Mouse (Mus musculus): ENCODE measurements around the gene Spsb1. TPM values are rescaled to one million over a fixed set of nuclear protein-coding genes. Genes with fewer than 3 reads are reported as not detected.
A peak's percentile ranks its signal among the peaks of the same experiment; 100 is the strongest.

Gene Spsb1
- polyA plus RNA-seq, 1 experiment = 3.0 TPM

DNA sequence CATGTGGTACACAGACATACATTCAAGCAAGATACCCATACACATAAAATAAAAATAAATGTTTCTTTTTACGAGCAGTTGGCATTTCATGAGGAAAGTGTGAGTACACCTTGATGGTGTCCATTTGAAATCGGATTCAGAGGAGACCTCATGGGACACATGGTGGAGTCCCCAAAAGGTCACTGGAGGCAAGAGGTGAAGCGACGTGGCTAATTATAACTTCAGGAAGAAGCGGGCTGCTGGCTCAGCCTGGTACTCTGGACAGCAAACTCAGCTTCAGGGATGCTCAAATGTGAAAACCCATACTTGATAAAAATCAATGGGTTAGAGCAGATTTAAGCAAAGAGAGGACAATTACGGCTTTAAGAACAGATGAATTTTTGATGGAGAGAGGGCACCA, 33.5 kb upstream of the Spsb1 start:
- Histone ChIP-seq H3K79me3 (ENCODE audit: low read depth) (no peaks in the 10 kb centered on the region), H3K4me3 (ENCODE audit: insufficient read depth, poor library complexity, severe bottlenecking) (no peak overlapping the region), H3K79me2 (ENCODE audit: control insufficient read depth, insufficient read depth) (no peaks in the 10 kb centered on the region), H3ac (ENCODE audit: control insufficient read depth, insufficient read length, low read depth) (no peak overlapping the region), H3K27me3 (ENCODE audit: control insufficient read depth, insufficient read depth, insufficient read length) (no peaks in the 10 kb centered on the region), H3K36me3 (ENCODE audit: control insufficient read depth, insufficient read depth) (peaks cover 1% of the 10 kb centered on the region)
- TF ChIP-seq USF1 (IDR thresholded peaks at IDR 0.05; ENCODE audit: low read depth) = no peak
- no peak for TF ChIP-seq MYOG (IDR thresholded peaks at IDR 0.05; ENCODE audit: control insufficient read depth, extremely low read depth, insufficient read length)
- TF ChIP-seq CTCF (IDR thresholded peaks at IDR 0.05; ENCODE audit: control insufficient read depth, insufficient read depth, insufficient read length) = no peak
- no peak for TF ChIP-seq CEBPB (IDR thresholded peaks at IDR 0.05; ENCODE audit: low read depth)
- TF ChIP-seq FOSL1 (IDR thresholded peaks at IDR 0.05; ENCODE audit: insufficient read depth, low read length, poor library complexity, severe bottlenecking) = no peak
- TF ChIP-seq MAX (IDR thresholded peaks at IDR 0.05) = no peak

DNA sequence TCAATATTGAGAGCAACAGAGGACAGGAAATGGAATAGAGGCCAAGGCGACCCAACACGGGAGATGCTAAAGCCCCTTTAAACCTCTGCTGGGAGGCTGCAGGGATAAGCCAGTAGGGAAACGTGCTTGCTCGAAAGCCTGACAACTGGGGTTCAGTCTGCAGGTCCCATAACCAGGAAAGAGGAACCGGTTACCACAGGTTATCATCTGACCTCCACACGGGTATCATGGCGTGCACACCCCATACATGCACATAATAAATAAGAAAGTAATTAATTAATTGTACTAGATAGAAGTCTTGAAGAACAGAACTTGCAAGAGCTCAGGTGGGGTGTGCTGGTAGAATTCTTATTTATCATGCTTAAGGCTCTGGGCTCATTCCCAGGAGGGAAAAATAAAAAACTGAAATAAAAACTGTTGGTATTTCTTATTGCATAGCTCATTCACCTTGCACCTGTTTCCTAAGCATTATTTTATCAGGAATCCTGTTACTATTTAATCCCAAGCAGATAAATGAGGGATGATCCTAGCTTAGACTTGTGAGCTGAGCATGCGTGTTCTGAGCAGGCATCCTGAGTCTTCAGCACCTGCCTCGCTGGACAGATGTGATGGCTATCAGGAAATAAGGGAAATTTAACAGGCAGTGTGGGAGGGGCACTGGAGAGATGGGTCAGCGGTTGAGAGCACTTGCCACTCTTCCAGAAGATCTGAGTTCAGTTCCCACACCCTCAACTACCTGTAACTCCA, 32.0 kb upstream of the Spsb1 start:
- H3K4me3 ChIP-seq (ENCODE audit: insufficient read depth, poor library complexity, severe bottlenecking) = no peak overlapping the region
- H3K36me3 ChIP-seq (ENCODE audit: control insufficient read depth, insufficient read depth) = peaks cover 3% of the 10 kb centered on the region
- H3ac ChIP-seq (ENCODE audit: control insufficient read depth, insufficient read length, low read depth) = no peak overlapping the region
- no peaks in the 10 kb centered on the region for H3K79me2 ChIP-seq (ENCODE audit: control insufficient read depth, insufficient read depth)
- no peaks in the 10 kb centered on the region for H3K27me3 ChIP-seq (ENCODE audit: control insufficient read depth, insufficient read depth, insufficient read length)
- TF ChIP-seq MAX (IDR thresholded peaks at IDR 0.05) = no peak
- no peaks in the 10 kb centered on the region for H3K79me3 ChIP-seq (ENCODE audit: low read depth)

GRCm38 (mm10) chr4:149983921-149984645, 29.2 kb upstream of the Spsb1 start:
- peaks cover 12% of the 10 kb centered on the region for H3K36me3 ChIP-seq (ENCODE audit: control insufficient read depth, insufficient read depth)
- H3K27me3 ChIP-seq (ENCODE audit: control insufficient read depth, insufficient read depth, insufficient read length) = no peaks in the 10 kb centered on the region
- H3K79me3 ChIP-seq (ENCODE audit: low read depth) = no peaks in the 10 kb centered on the region
- no peak overlapping the region for H3ac ChIP-seq (ENCODE audit: control insufficient read depth, insufficient read length, low read depth)
- TF ChIP-seq CEBPB (IDR thresholded peaks at IDR 0.05; ENCODE audit: low read depth) (no peak), MYOG (IDR thresholded peaks at IDR 0.05; ENCODE audit: control insufficient read depth, extremely low read depth, insufficient read length) (no peak), FOSL1 (IDR thresholded peaks at IDR 0.05; ENCODE audit: insufficient read depth, low read length, poor library complexity, severe bottlenecking) (no peak), MYOD1 (IDR thresholded peaks at IDR 0.05; ENCODE audit: control insufficient read depth, insufficient read length, low read depth) (no peak), USF1 (IDR thresholded peaks at IDR 0.05; ENCODE audit: low read depth) (no peak), MAX (IDR thresholded peaks at IDR 0.05) (no peak), CTCF (IDR thresholded peaks at IDR 0.05; ENCODE audit: control insufficient read depth, insufficient read depth, insufficient read length) (no peak)
- no peak overlapping the region for H3K4me3 ChIP-seq (ENCODE audit: insufficient read depth, poor library complexity, severe bottlenecking)
- no peaks in the 10 kb centered on the region for H3K79me2 ChIP-seq (ENCODE audit: control insufficient read depth, insufficient read depth)

DNA sequence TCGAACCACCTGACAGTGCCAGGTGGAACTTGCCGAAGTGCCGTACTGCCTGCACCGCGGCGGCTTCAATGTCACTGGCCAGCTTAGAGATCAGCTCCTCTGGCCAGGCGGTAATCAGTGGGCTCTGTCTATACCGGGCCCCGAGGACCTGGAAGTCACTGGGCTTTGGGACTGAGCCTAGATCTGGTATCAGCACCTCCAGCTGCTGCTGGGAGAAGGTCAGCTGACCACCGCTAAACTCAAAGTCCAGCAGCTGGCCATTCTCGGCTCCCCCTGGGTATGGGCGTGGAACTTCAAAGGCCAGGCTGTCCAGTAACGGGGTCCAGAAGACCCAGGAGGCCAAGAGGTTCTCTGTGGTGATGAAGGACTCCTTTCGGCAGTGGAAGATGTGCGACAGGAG, 27.3 kb upstream of the Spsb1 start:
- Histone ChIP-seq H3K4me3 (ENCODE audit: insufficient read depth, poor library complexity, severe bottlenecking) (no peak overlapping the region), H3K79me2 (ENCODE audit: control insufficient read depth, insufficient read depth) (no peaks in the 10 kb centered on the region), H3K36me3 (ENCODE audit: control insufficient read depth, insufficient read depth) (peaks cover 12% of the 10 kb centered on the region), H3K79me3 (ENCODE audit: low read depth) (no peaks in the 10 kb centered on the region), H3K27me3 (ENCODE audit: control insufficient read depth, insufficient read depth, insufficient read length) (no peaks in the 10 kb centered on the region), H3ac (ENCODE audit: control insufficient read depth, insufficient read length, low read depth) (no peak overlapping the region)
- TF ChIP-seq MAX (IDR thresholded peaks at IDR 0.05) = no peak

DNA sequence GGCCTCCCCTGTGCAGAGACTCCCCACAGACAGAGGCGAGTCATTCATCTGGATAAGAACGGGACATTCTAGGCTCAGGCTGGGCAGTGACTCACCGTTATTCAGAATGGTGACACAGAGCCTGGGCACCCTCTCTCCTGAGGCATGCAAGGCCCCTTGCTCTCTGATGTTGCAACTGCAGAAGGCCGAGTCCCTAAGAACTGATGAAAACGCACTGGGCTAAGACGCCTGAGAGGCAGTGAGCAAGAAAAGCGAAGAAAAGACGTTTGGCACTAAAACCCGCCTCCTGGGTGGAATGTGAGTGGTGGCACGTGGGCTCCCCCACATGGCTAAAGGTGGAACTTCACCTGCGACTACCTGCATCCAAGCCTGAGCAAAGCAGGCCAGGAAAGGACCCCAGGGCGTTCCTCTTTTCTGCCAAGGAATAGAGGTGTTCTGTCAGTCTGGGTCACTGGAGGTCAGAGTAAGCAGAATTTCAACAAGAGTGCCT, 25.0 kb upstream of the Spsb1 start:
- Histone ChIP-seq H3K27me3 (ENCODE audit: control insufficient read depth, insufficient read depth, insufficient read length) (no peaks in the 10 kb centered on the region), H3K79me2 (ENCODE audit: control insufficient read depth, insufficient read depth) (no peaks in the 10 kb centered on the region), H3ac (ENCODE audit: control insufficient read depth, insufficient read length, low read depth) (no peak overlapping the region), H3K36me3 (ENCODE audit: control insufficient read depth, insufficient read depth) (peaks cover 12% of the 10 kb centered on the region), H3K79me3 (ENCODE audit: low read depth) (no peaks in the 10 kb centered on the region), H3K4me3 (ENCODE audit: insufficient read depth, poor library complexity, severe bottlenecking) (no peak overlapping the region)
- TF ChIP-seq CTCF (IDR thresholded peaks at IDR 0.05; ENCODE audit: control insufficient read depth, insufficient read depth, insufficient read length) (peak; percentile 70), FOSL1 (IDR thresholded peaks at IDR 0.05; ENCODE audit: insufficient read depth, low read length, poor library complexity, severe bottlenecking) (peak; percentile 86), CEBPB (IDR thresholded peaks at IDR 0.05; ENCODE audit: low read depth) (peak; percentile 98), MYOG (IDR thresholded peaks at IDR 0.05; ENCODE audit: control insufficient read depth, extremely low read depth, insufficient read length) (no peak), USF1 (IDR thresholded peaks at IDR 0.05; ENCODE audit: low read depth) (peak; percentile 61), MYOD1 (IDR thresholded peaks at IDR 0.05; ENCODE audit: control insufficient read depth, insufficient read length, low read depth) (no peak), MAX (IDR thresholded peaks at IDR 0.05) (peak; percentile 85)

- no peaks in the 10 kb centered on the region for H3K79me3 ChIP-seq (ENCODE audit: low read depth)
- H3K4me3 ChIP-seq (ENCODE audit: insufficient read depth, poor library complexity, severe bottlenecking) = no peak overlapping the region
- TF ChIP-seq MYOG (IDR thresholded peaks at IDR 0.05; ENCODE audit: control insufficient read depth, extremely low read depth, insufficient read length) = no peak
- no peak for TF ChIP-seq MYOD1 (IDR thresholded peaks at IDR 0.05; ENCODE audit: control insufficient read depth, insufficient read length, low read depth)
- no peak for TF ChIP-seq MAX (IDR thresholded peaks at IDR 0.05)
- no peak for TF ChIP-seq FOSL1 (IDR thresholded peaks at IDR 0.05; ENCODE audit: insufficient read depth, low read length, poor library complexity, severe bottlenecking)
- TF ChIP-seq CTCF (IDR thresholded peaks at IDR 0.05; ENCODE audit: control insufficient read depth, insufficient read depth, insufficient read length) = no peak
- no peak for TF ChIP-seq USF1 (IDR thresholded peaks at IDR 0.05; ENCODE audit: low read depth)
- no peak for TF ChIP-seq CEBPB (IDR thresholded peaks at IDR 0.05; ENCODE audit: low read depth)
- H3K36me3 ChIP-seq (ENCODE audit: control insufficient read depth, insufficient read depth) = peaks cover 12% of the 10 kb centered on the region
- H3K27me3 ChIP-seq (ENCODE audit: control insufficient read depth, insufficient read depth, insufficient read length) = no peaks in the 10 kb centered on the region
- H3K79me2 ChIP-seq (ENCODE audit: control insufficient read depth, insufficient read depth) = no peaks in the 10 kb centered on the region
- peak overlapping the region; percentile 60 for H3ac ChIP-seq (ENCODE audit: control insufficient read depth, insufficient read length, low read depth)
Measured at GRCm38 (mm10) chr4:149978820-149979219, 24.0 kb upstream of the Spsb1 start.
